Comparison of ENCODE assay signal across 11 mouse cellular contexts in genomic region chr1:120027693-120028092, GRCm38 (mm10). TPM values are rescaled to one million over a fixed set of nuclear protein-coding genes. Genes with fewer than 3 reads are reported as not detected.
DNase-seq lines count a peak whose midpoint lies in the region; ATAC-seq and TF ChIP-seq lines count a peak whose summit lies in the region.
"Had no signal": no experiment of that assay in that cellular context is flagged by ENCODE, and none has a peak within 500 bp of the region (broad histone marks: within the 10 kb centered on the region; RNA-seq: fewer than 3 reads in every experiment).

No protein-coding gene starts in this region.

- TF ChIP-seq EP300 in heart, postnatal 0 days (IDR thresholded peaks at IDR 0.05; ENCODE audit: low read depth): no peak

- H3K36me3 ChIP-seq in heart, postnatal 0 days (replicated peaks; ENCODE audit: control insufficient read depth, insufficient read depth, low read length): no peaks in the 10 kb centered on the region

- H3K27me3 ChIP-seq in heart, postnatal 0 days (ENCODE audit: control insufficient read depth, insufficient read depth, low read length): no peaks in the 10 kb centered on the region

- H3K27ac ChIP-seq in heart, postnatal 0 days (ENCODE audit: low read depth): peak overlapping the region; percentile 63
- H3K27ac ChIP-seq: kidney, postnatal 0 days had no signal

- 14% methylated on average over 4 of the region's 4 CpGs for WGBS in heart, postnatal 0 days

- no peaks in the 10 kb centered on the region for H3K9me3 ChIP-seq in heart, postnatal 0 days (replicated peaks; ENCODE audit: control insufficient read depth, low read length)

- peak; percentile 62 for ATAC-seq in heart, postnatal 0 days (ENCODE audit: insufficient read depth, low read depth)
- no peak for ATAC-seq in frontal cortex, adult (ENCODE audit: low TSS enrichment)
- ATAC-seq in activated CD4-positive, CD25-positive, alpha-beta regulatory T cell, adult 4 months: no peak

- no peak for TF ChIP-seq CTCF in heart, postnatal 0 days (IDR thresholded peaks at IDR 0.05; ENCODE audit: low read depth)

- H3K4me2 ChIP-seq in heart, postnatal 0 days (ENCODE audit: low read depth, low read length): no peak overlapping the region
- H3K4me2 ChIP-seq: liver, embryonic 11.5 days had no signal

- H3K4me1 ChIP-seq in heart, postnatal 0 days (ENCODE audit: control insufficient read depth, insufficient read depth): peaks cover 26% of the 10 kb centered on the region

- peak; percentile 47 for DNase-seq in adrenal gland, postnatal 14 days
- DNase-seq in adrenal gland, adult 2 months: no peak
- DNase-seq in lung, adult 18-20 months: peak; percentile 13 to 46
- no peak for DNase-seq in lung, postnatal 25 days (ENCODE audit: low spot score)
- DNase-seq in heart, postnatal 0 days (ENCODE audit: low spot score): peak; percentile 51
- peak; percentile 50 for DNase-seq in skeletal muscle tissue, adult 2 months (ENCODE audit: low read depth, low spot score)
- DNase-seq: spleen, adult 18-20 months had no signal

- H3K9ac ChIP-seq in heart, postnatal 0 days (replicated peaks; ENCODE audit: low read depth, low read length): no peak overlapping the region

- H3K4me3 ChIP-seq in heart, postnatal 0 days (ENCODE audit: low read depth, low read length): no peak overlapping the region

RNA-seq across cellular contexts. Expression of gene Sctr, which starts 21.0 kb away (rescaled TPM):
- total RNA-seq in adrenal gland, postnatal 14 days (2021): 11.2 and 14.4 TPM in 2 replicates
- total RNA-seq in adrenal gland, adult 2 months (2021): 10 to 100 TPM; 10.8 to 18.9 TPM
- polyA plus RNA-seq in adrenal gland, adult 2 months (2012; rRNA removed): 10.0 and 21.1 TPM in 2 replicates
- total RNA-seq in heart, postnatal 0 days (2014; rRNA removed; ENCODE audit: low replicate concordance): not detected in 2 replicates
- polyA plus RNA-seq in heart, postnatal 0 days (2015; fragmentation: Nextera tagmentation; extraction: Ambion mirVana): not detected in 2 replicates
- polyA plus RNA-seq in activated CD4-positive, CD25-positive, alpha-beta regulatory T cell, adult 4 months (2017; shearing (Covaris generic)): under 1 TPM in 1 of 2 experiments, not detected in 1; 0.23 TPM
- polyA plus RNA-seq: liver, embryonic 11.5 days had no signal

RNA-seq across cellular contexts. Expression of gene Cfap221, which starts 30.7 kb away (rescaled TPM):
- 0.30 TPM in 1 of 2 replicates, not detected in the other for total RNA-seq in adrenal gland, postnatal 14 days (2021)
- total RNA-seq in adrenal gland, adult 2 months (2021): under 1 TPM; 0.24 to 0.37 TPM
- 0.04 and 0.08 TPM in 2 replicates for polyA plus RNA-seq in adrenal gland, adult 2 months (2012; rRNA removed)
- total RNA-seq in heart, postnatal 0 days (2014; rRNA removed; ENCODE audit: low replicate concordance): not detected in 2 replicates
- polyA plus RNA-seq in heart, postnatal 0 days (2015; fragmentation: Nextera tagmentation; extraction: Ambion mirVana): 0.04 TPM in 1 of 2 replicates, not detected in the other
- not detected for polyA plus RNA-seq in activated CD4-positive, CD25-positive, alpha-beta regulatory T cell, adult 4 months (2017; shearing (Covaris generic))
- polyA plus RNA-seq: kidney, postnatal 0 days had no signal

RNA-seq across cellular contexts. Expression of gene Tmem37, which starts 46.2 kb away (rescaled TPM):
- total RNA-seq in adrenal gland, postnatal 14 days (2021): 19.8 and 26.9 TPM in 2 replicates
- total RNA-seq in adrenal gland, adult 2 months (2021): 10 to 100 TPM in 1 of 2 experiments, 1 to 10 TPM in 1; 9.8 to 22.6 TPM
- polyA plus RNA-seq in adrenal gland, adult 2 months (2012; rRNA removed): 22.4 and 32.9 TPM in 2 replicates
- 0.23 and 7.8 TPM in 2 replicates for total RNA-seq in heart, postnatal 0 days (2014; rRNA removed; ENCODE audit: low replicate concordance)
- polyA plus RNA-seq in heart, postnatal 0 days (2015; fragmentation: Nextera tagmentation; extraction: Ambion mirVana): 6.8 and 6.9 TPM in 2 replicates
- 1 to 10 TPM; 1.4 to 2.5 TPM for polyA plus RNA-seq in activated CD4-positive, CD25-positive, alpha-beta regulatory T cell, adult 4 months (2017; shearing (Covaris generic))

Comparison
In these comparisons a context has a peak if more than half of its experiments do, and no peak if none do; other contexts are left out.
1. DNase-seq: peak in adrenal gland, postnatal 14 days (single experiment), lung, adult 18-20 months (2 of 2), heart, postnatal 0 days (single experiment) and skeletal muscle tissue, adult 2 months (single experiment); none in adrenal gland, adult 2 months (single experiment) and lung, postnatal 25 days (single experiment).
2. RNA of gene Sctr, which starts 21.0 kb away (total RNA-seq): 10.8 to 18.9 TPM in adrenal gland, adult 2 months and 11.2 to 14.4 TPM in adrenal gland, postnatal 14 days; not detected in heart, postnatal 0 days; every median in the first group is over 10 times any median in the second.